9 mouse cellular contexts compared by ENCODE assay signal in the genomic region with DNA sequence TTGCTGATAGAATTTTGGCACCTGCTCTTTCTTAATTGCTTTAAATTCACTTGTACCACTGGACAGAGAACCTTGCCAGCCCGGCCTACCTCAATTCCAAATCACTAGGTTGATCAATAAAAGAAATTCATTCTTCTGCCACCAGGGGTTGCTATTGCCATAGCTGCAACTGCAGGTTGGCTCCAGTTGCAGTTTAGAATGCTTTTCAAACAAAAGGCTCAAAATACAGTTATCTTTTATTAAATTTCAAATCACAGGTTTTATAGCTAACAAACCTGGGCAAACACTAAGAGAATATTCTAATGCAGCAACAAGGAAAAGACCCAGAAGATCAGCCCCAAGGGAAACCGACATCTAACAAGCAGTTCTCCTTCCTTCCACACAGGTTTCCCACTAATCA. TPM values are rescaled to one million over a fixed set of nuclear protein-coding genes. Genes with fewer than 3 reads are reported as not detected.
DNase-seq lines count a peak whose midpoint lies in the region; ATAC-seq and TF ChIP-seq lines count a peak whose summit lies in the region.
"Had no signal": no experiment of that assay in that cellular context is flagged by ENCODE, and none has a peak within 500 bp of the region (broad histone marks: within the 10 kb centered on the region; RNA-seq: fewer than 3 reads in every experiment).

No protein-coding gene starts in this region.

- no peak overlapping the region for H3K4me3 ChIP-seq in neural tube, embryonic 11.5 days (ENCODE audit: low read depth, low read length)
- H3K4me3 ChIP-seq in neural tube, embryonic 15.5 days (replicated peaks), result no peak overlapping the region
- no peak overlapping the region for H3K4me3 ChIP-seq in heart, postnatal 0 days (ENCODE audit: low read depth, low read length)
- H3K4me3 ChIP-seq in midbrain, embryonic 16.5 days (ENCODE audit: low read depth, low read length), result no peak overlapping the region
- H3K4me3 ChIP-seq: limb, embryonic 12.5 days had no signal

- TF ChIP-seq CTCF in heart, postnatal 0 days (IDR thresholded peaks at IDR 0.05; ENCODE audit: low read depth), result peak; percentile 77

- TF ChIP-seq EP300 in heart, postnatal 0 days (IDR thresholded peaks at IDR 0.05; ENCODE audit: low read depth), result no peak

- no peak overlapping the region for H3K9ac ChIP-seq in neural tube, embryonic 11.5 days (ENCODE audit: low read length)
- H3K9ac ChIP-seq in neural tube, embryonic 15.5 days (replicated peaks), result no peak overlapping the region
- no peak overlapping the region for H3K9ac ChIP-seq in heart, postnatal 0 days (replicated peaks; ENCODE audit: low read depth, low read length)
- no peak overlapping the region for H3K9ac ChIP-seq in midbrain, embryonic 16.5 days (ENCODE audit: low read depth, low read length)
- H3K9ac ChIP-seq: limb, embryonic 12.5 days had no signal

- 55% methylated on average over 2 of the region's 2 CpGs for WGBS in neural tube, embryonic 11.5 days
- 48% methylated on average over 2 of the region's 2 CpGs for WGBS in neural tube, embryonic 15.5 days
- WGBS in heart, postnatal 0 days, result 46% methylated on average over 2 of the region's 2 CpGs
- 41% methylated on average over 2 of the region's 2 CpGs for WGBS in midbrain, embryonic 16.5 days

- H3K36me3 ChIP-seq in neural tube, embryonic 11.5 days (ENCODE audit: control insufficient read depth, insufficient read depth, low read length), result no peaks in the 10 kb centered on the region
- H3K36me3 ChIP-seq in neural tube, embryonic 15.5 days, result no peaks in the 10 kb centered on the region
- no peaks in the 10 kb centered on the region for H3K36me3 ChIP-seq in heart, postnatal 0 days (replicated peaks; ENCODE audit: control insufficient read depth, insufficient read depth, low read length)
- no peaks in the 10 kb centered on the region for H3K36me3 ChIP-seq in midbrain, embryonic 16.5 days (ENCODE audit: control insufficient read depth, insufficient read depth, low read length)
- H3K36me3 ChIP-seq: limb, embryonic 12.5 days had no signal

- no peak for ATAC-seq in neural tube, embryonic 11.5 days (ENCODE audit: insufficient read depth, low FRiP score, low TSS enrichment)
- no peak for ATAC-seq in neural tube, embryonic 15.5 days (ENCODE audit: low FRiP score)
- ATAC-seq in heart, postnatal 0 days (ENCODE audit: insufficient read depth, low read depth), result no peak
- ATAC-seq in midbrain, embryonic 16.5 days, result no peak

- DNase-seq in gastrocnemius, adult 18-20 months (ENCODE audit: low spot score), result peak; percentile 66
- DNase-seq in gastrocnemius, adult 8-10 months (ENCODE audit: low spot score in 2 of 2), result no peak
- peak; percentile 40 for DNase-seq in neural tube, embryonic 11.5 days (ENCODE audit: low spot score)
- peak; percentile 79 for DNase-seq in adipocyte (ENCODE audit: low spot score)
- peak; percentile 55 for DNase-seq in heart, postnatal 0 days (ENCODE audit: low spot score)
- DNase-seq in testis, postnatal 10 days (ENCODE audit: low spot score), result no peak

- no peaks in the 10 kb centered on the region for H3K27me3 ChIP-seq in neural tube, embryonic 11.5 days (ENCODE audit: control insufficient read depth, insufficient read depth, low read length)
- H3K27me3 ChIP-seq in neural tube, embryonic 15.5 days (replicated peaks), result no peaks in the 10 kb centered on the region
- H3K27me3 ChIP-seq in heart, postnatal 0 days (ENCODE audit: control insufficient read depth, insufficient read depth, low read length), result no peaks in the 10 kb centered on the region
- no peaks in the 10 kb centered on the region for H3K27me3 ChIP-seq in midbrain, embryonic 16.5 days (ENCODE audit: control insufficient read depth, insufficient read depth, low read depth, low read length)
- H3K27me3 ChIP-seq: limb, embryonic 12.5 days had no signal

- H3K4me1 ChIP-seq in neural tube, embryonic 11.5 days (ENCODE audit: control insufficient read depth, insufficient read depth, low read length), result peaks cover 10% of the 10 kb centered on the region
- H3K4me1 ChIP-seq in neural tube, embryonic 15.5 days, result peaks cover 12% of the 10 kb centered on the region
- peaks cover 12% of the 10 kb centered on the region for H3K4me1 ChIP-seq in heart, postnatal 0 days (ENCODE audit: control insufficient read depth, insufficient read depth)
- peaks cover 16% of the 10 kb centered on the region for H3K4me1 ChIP-seq in midbrain, embryonic 16.5 days (ENCODE audit: control insufficient read depth, insufficient read depth, low read length)

- H3K9me3 ChIP-seq in neural tube, embryonic 11.5 days (ENCODE audit: control insufficient read depth, low read length), result no peaks in the 10 kb centered on the region
- no peaks in the 10 kb centered on the region for H3K9me3 ChIP-seq in neural tube, embryonic 15.5 days (replicated peaks)
- H3K9me3 ChIP-seq in heart, postnatal 0 days (replicated peaks; ENCODE audit: control insufficient read depth, low read length), result no peaks in the 10 kb centered on the region
- H3K9me3 ChIP-seq in midbrain, embryonic 16.5 days (replicated peaks; ENCODE audit: control insufficient read depth, low read length, poor library complexity, severe bottlenecking), result no peaks in the 10 kb centered on the region
- H3K9me3 ChIP-seq: limb, embryonic 12.5 days had no signal

- H3K27ac ChIP-seq in neural tube, embryonic 11.5 days (ENCODE audit: low read depth, low read length), result no peak overlapping the region
- H3K27ac ChIP-seq in neural tube, embryonic 15.5 days (replicated peaks), result no peak overlapping the region
- H3K27ac ChIP-seq in heart, postnatal 0 days (ENCODE audit: low read depth), result no peak overlapping the region
- peak overlapping the region; percentile 53; the same call in 1 of the 2 replicates for H3K27ac ChIP-seq in midbrain, embryonic 16.5 days (ENCODE audit: low read length)
- H3K27ac ChIP-seq: limb, embryonic 12.5 days had no signal

- no peak overlapping the region for H3K4me2 ChIP-seq in neural tube, embryonic 11.5 days (ENCODE audit: low read depth)
- no peak overlapping the region for H3K4me2 ChIP-seq in neural tube, embryonic 15.5 days
- H3K4me2 ChIP-seq in heart, postnatal 0 days (ENCODE audit: low read depth, low read length), result no peak overlapping the region
- no peak overlapping the region for H3K4me2 ChIP-seq in midbrain, embryonic 16.5 days (ENCODE audit: low read length)
- H3K4me2 ChIP-seq: limb, embryonic 12.5 days had no signal

RNA-seq across cellular contexts. Expression of gene Cct4, which starts 3.0 kb away (rescaled TPM):
- 100 to 1,000 TPM; 104 to 105 TPM for total RNA-seq in gastrocnemius, adult 18-20 months (2021)
- total RNA-seq in gastrocnemius, adult 8-10 months (2022), result 100 to 1,000 TPM in 1 of 4 experiments, 10 to 100 TPM in 3; 81.4 to 104 (median 87.7) TPM
- 435 and 451 TPM in 2 replicates for polyA plus RNA-seq in neural tube, embryonic 11.5 days (2014; fragmentation: Nextera tagmentation; extraction: Ambion mirVana)
- polyA plus RNA-seq in neural tube, embryonic 15.5 days (2015; fragmentation: Nextera tagmentation; extraction: Ambion mirVana), result 261 and 275 TPM in 2 replicates
- 135 and 153 TPM in 2 replicates for total RNA-seq in heart, postnatal 0 days (2014; rRNA removed; ENCODE audit: low replicate concordance)
- polyA plus RNA-seq in heart, postnatal 0 days (2015; fragmentation: Nextera tagmentation; extraction: Ambion mirVana), result 154 and 160 TPM in 2 replicates
- polyA plus RNA-seq in midbrain, embryonic 16.5 days (2015; fragmentation: Nextera tagmentation; extraction: Ambion mirVana), result 276 and 291 TPM in 2 replicates

RNA-seq across cellular contexts. Expression of gene Commd1, which starts 5.2 kb away (rescaled TPM):
- 100 to 1,000 TPM in 1 of 2 experiments, 10 to 100 TPM in 1; 93.4 to 109 TPM for total RNA-seq in gastrocnemius, adult 18-20 months (2021)
- 100 to 1,000 TPM in 2 of 4 experiments, 10 to 100 TPM in 2; 90.9 to 112 (median 101) TPM for total RNA-seq in gastrocnemius, adult 8-10 months (2022)
- 371 and 372 TPM in 2 replicates for polyA plus RNA-seq in neural tube, embryonic 11.5 days (2014; fragmentation: Nextera tagmentation; extraction: Ambion mirVana)
- polyA plus RNA-seq in neural tube, embryonic 15.5 days (2015; fragmentation: Nextera tagmentation; extraction: Ambion mirVana), result 243 and 255 TPM in 2 replicates
- 28.8 and 43.5 TPM in 2 replicates for total RNA-seq in heart, postnatal 0 days (2014; rRNA removed; ENCODE audit: low replicate concordance)
- 376 TPM in 2 replicates for polyA plus RNA-seq in heart, postnatal 0 days (2015; fragmentation: Nextera tagmentation; extraction: Ambion mirVana)
- polyA plus RNA-seq in midbrain, embryonic 16.5 days (2015; fragmentation: Nextera tagmentation; extraction: Ambion mirVana), result 248 and 268 TPM in 2 replicates

RNA-seq across cellular contexts. Expression of gene Gm28048, which starts 5.5 kb away (rescaled TPM):
- total RNA-seq in gastrocnemius, adult 18-20 months (2021), result 1 to 10 TPM; 1.7 to 2.3 TPM
- 1 to 10 TPM in 3 of 4 experiments, under 1 TPM in 1; 0.92 to 2.0 (median 1.4) TPM for total RNA-seq in gastrocnemius, adult 8-10 months (2022)
- 5.7 and 5.9 TPM in 2 replicates for polyA plus RNA-seq in neural tube, embryonic 11.5 days (2014; fragmentation: Nextera tagmentation; extraction: Ambion mirVana)
- 4.3 and 8.4 TPM in 2 replicates for polyA plus RNA-seq in neural tube, embryonic 15.5 days (2015; fragmentation: Nextera tagmentation; extraction: Ambion mirVana)
- total RNA-seq in heart, postnatal 0 days (2014; rRNA removed; ENCODE audit: low replicate concordance), result not detected in 2 replicates
- 6.8 and 8.0 TPM in 2 replicates for polyA plus RNA-seq in heart, postnatal 0 days (2015; fragmentation: Nextera tagmentation; extraction: Ambion mirVana)
- polyA plus RNA-seq in midbrain, embryonic 16.5 days (2015; fragmentation: Nextera tagmentation; extraction: Ambion mirVana), result 2.9 and 5.7 TPM in 2 replicates

RNA-seq across cellular contexts. Expression of gene Zrsr1, which starts 15.6 kb away (rescaled TPM):
- 10 to 100 TPM; 21.1 to 25.0 TPM for total RNA-seq in gastrocnemius, adult 18-20 months (2021)
- total RNA-seq in gastrocnemius, adult 8-10 months (2022), result 10 to 100 TPM; 19.3 to 26.7 (median 21.7) TPM
- polyA plus RNA-seq in neural tube, embryonic 11.5 days (2014; fragmentation: Nextera tagmentation; extraction: Ambion mirVana), result 4.8 and 5.2 TPM in 2 replicates
- 9.5 and 9.7 TPM in 2 replicates for polyA plus RNA-seq in neural tube, embryonic 15.5 days (2015; fragmentation: Nextera tagmentation; extraction: Ambion mirVana)
- total RNA-seq in heart, postnatal 0 days (2014; rRNA removed; ENCODE audit: low replicate concordance), result 1.4 and 2.0 TPM in 2 replicates
- 2.0 and 2.2 TPM in 2 replicates for polyA plus RNA-seq in heart, postnatal 0 days (2015; fragmentation: Nextera tagmentation; extraction: Ambion mirVana)
- polyA plus RNA-seq in midbrain, embryonic 16.5 days (2015; fragmentation: Nextera tagmentation; extraction: Ambion mirVana), result 6.1 and 7.1 TPM in 2 replicates

RNA-seq across cellular contexts. Expression of gene Fam161a, which starts 20.0 kb away (rescaled TPM):
- 1 to 10 TPM; 4.2 to 5.1 TPM for total RNA-seq in gastrocnemius, adult 18-20 months (2021)
- 1 to 10 TPM; 2.6 to 3.4 (median 3.1) TPM for total RNA-seq in gastrocnemius, adult 8-10 months (2022)
- 3.1 and 3.8 TPM in 2 replicates for polyA plus RNA-seq in neural tube, embryonic 11.5 days (2014; fragmentation: Nextera tagmentation; extraction: Ambion mirVana)
- polyA plus RNA-seq in neural tube, embryonic 15.5 days (2015; fragmentation: Nextera tagmentation; extraction: Ambion mirVana), result 3.2 and 5.3 TPM in 2 replicates
- total RNA-seq in heart, postnatal 0 days (2014; rRNA removed; ENCODE audit: low replicate concordance), result 0.34 and 11.4 TPM in 2 replicates
- 1.3 and 1.9 TPM in 2 replicates for polyA plus RNA-seq in heart, postnatal 0 days (2015; fragmentation: Nextera tagmentation; extraction: Ambion mirVana)
- 5.4 and 6.7 TPM in 2 replicates for polyA plus RNA-seq in midbrain, embryonic 16.5 days (2015; fragmentation: Nextera tagmentation; extraction: Ambion mirVana)

Comparison
In these comparisons a context has a peak if more than half of its experiments do, and no peak if none do; other contexts are left out.
1. DNase-seq: peak in gastrocnemius, adult 18-20 months (single experiment), neural tube, embryonic 11.5 days (single experiment), adipocyte (single experiment) and heart, postnatal 0 days (single experiment); none in gastrocnemius, adult 8-10 months (0 of 2) and testis, postnatal 10 days (single experiment).